Mouse (Mus musculus) ovary, adult 10 weeks (tissue): ENCODE results near the gene Lyrm2. TPM values are rescaled to one million over a fixed set of nuclear protein-coding genes. Genes with fewer than 3 reads are reported as not detected.

ENCODE experiments used
- polyA plus RNA-seq: library from polyadenylated mRNA; stranded (reverse); fragments of 350-450 nt; fragmentation: Illumina TruSeq; extraction: RNeasy Lipid Tissue Mini Kit (QIAGEN cat#74804); gene quantifications from one replicate; pipeline ENCODE4 v1.2.3, GENCODE M21; 2014

Gene Lyrm2
- 103 TPM for polyA plus RNA-seq

DNA sequence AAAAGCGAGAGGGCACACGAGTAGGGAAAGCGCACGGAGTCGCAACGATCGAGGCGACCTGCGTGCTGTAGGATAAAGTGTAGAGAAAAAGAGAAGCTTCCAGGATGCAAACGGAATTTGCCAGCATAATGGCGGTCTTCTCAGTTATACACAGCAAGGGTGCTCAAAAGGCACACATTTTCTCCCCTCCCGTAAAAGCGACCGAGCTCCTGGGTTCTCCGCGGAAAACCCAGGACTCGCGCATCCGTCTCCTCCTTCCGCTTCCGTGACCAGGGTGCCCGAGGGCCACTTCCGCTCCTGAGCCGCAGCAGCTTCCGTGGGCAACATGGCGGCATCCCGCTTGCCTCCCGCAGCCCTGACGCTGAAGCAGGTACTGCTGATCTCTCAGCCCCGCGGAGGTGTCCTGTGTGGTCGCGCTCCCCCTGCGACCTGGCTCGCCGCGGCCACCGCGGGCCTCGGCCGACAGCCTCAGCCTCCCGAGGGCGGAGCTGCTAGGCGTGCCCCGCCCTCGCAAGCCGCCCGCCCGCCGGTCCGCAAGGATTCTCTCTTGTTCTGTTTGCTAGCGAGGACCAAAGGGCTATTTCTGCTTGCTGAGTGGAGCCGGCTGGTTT is at the start of gene Lyrm2:
TSS of gene Lyrm2 (plus strand) at position 288 of the 611 bp plus-strand sequence.

Other genes with a start within 250 kb of the Lyrm2 start
- gene Gja10, start 197.5 kb upstream of the Lyrm2 start, polyA plus RNA-seq, result not detected
- gene Casp8ap2, start 184.8 kb upstream of the Lyrm2 start, polyA plus RNA-seq, result 48.4 TPM
- 25.5 TPM for gene Mdn1, start 143.1 kb upstream of the Lyrm2 start, polyA plus RNA-seq
- gene Ankrd6, start 150.6 kb downstream of the Lyrm2 start, polyA plus RNA-seq, result 9.6 TPM
- gene Rragd, start 182.8 kb downstream of the Lyrm2 start, polyA plus RNA-seq, result 28.7 TPM
- gene Ube2j1, start 231.2 kb downstream of the Lyrm2 start, polyA plus RNA-seq, result 139 TPM